22 mouse cellular contexts compared by ENCODE assay signal in genomic region chr14:31089918-31090317, GRCm38 (mm10). TPM values are rescaled to one million over a fixed set of nuclear protein-coding genes. Genes with fewer than 3 reads are reported as not detected.
DNase-seq lines count a peak whose midpoint lies in the region; ATAC-seq and TF ChIP-seq lines count a peak whose summit lies in the region.
"Had no signal": no experiment of that assay in that cellular context is flagged by ENCODE, and none has a peak within 500 bp of the region (broad histone marks: within the 10 kb centered on the region; RNA-seq: fewer than 3 reads in every experiment).

No protein-coding gene starts in this region.

- TF ChIP-seq CTCF in lung, postnatal 0 days (IDR thresholded peaks at IDR 0.05): no peak

- H3K4me1 ChIP-seq in lung, postnatal 0 days (ENCODE audit: insufficient read depth, low read depth, low read length): no peaks in the 10 kb centered on the region
- H3K4me1 ChIP-seq: embryonic facial prominence, embryonic 15.5 days; forebrain, embryonic 10.5 days; hindbrain, embryonic 15.5 days had no signal

- ATAC-seq in activated CD4-positive, CD25-positive, alpha-beta regulatory T cell, adult 4 months: peak; percentile 65
- ATAC-seq in lung, postnatal 0 days: no peak
- ATAC-seq: forebrain, embryonic 14.5 days had no signal

- 40% methylated on average over 1 of the region's 1 CpGs for whole genome bisulfite sequencing in large intestine, adult 2 months
- 64% methylated on average over 1 of the region's 1 CpGs for WGBS in lung, postnatal 0 days

- H3K9ac ChIP-seq in lung, postnatal 0 days (replicated peaks; ENCODE audit: low read depth): no peak overlapping the region
- H3K9ac ChIP-seq: embryonic facial prominence, embryonic 15.5 days; heart, embryonic 13.5 days; hindbrain, embryonic 15.5 days had no signal

- no peak overlapping the region for H3K4me2 ChIP-seq in lung, postnatal 0 days (replicated peaks; ENCODE audit: low read depth, low read length)
- H3K4me2 ChIP-seq: embryonic facial prominence, embryonic 15.5 days; heart, embryonic 13.5 days; hindbrain, embryonic 15.5 days had no signal

- no peaks in the 10 kb centered on the region for H3K27me3 ChIP-seq in lung, postnatal 0 days (replicated peaks; ENCODE audit: insufficient read depth, low read length)
- H3K27me3 ChIP-seq: CH12.LX; embryonic facial prominence, embryonic 15.5 days; heart, embryonic 13.5 days; hindbrain, embryonic 15.5 days had no signal

- H3K27ac ChIP-seq in lung, postnatal 0 days (ENCODE audit: low read length): no peak overlapping the region
- H3K27ac ChIP-seq: embryonic facial prominence, embryonic 15.5 days; forebrain, embryonic 10.5 days; heart, embryonic 13.5 days; hindbrain, embryonic 15.5 days had no signal

- DNase-seq in 3T3-L1 (ENCODE audit: low read depth, low spot score): peak; percentile 48
- peak; percentile 27 for DNase-seq in CD4-positive, CD25-positive, alpha-beta regulatory T cell, adult 2 months (ENCODE audit: low read depth, low spot score)
- peak; percentile 7 for DNase-seq in large intestine, adult 2 months (ENCODE audit: low read depth, low spot score)
- DNase-seq in embryo, embryonic 10.5 days (ENCODE audit: low spot score): no peak
- no peak for DNase-seq in lung, postnatal 0 days (ENCODE audit: low spot score)
- DNase-seq in spleen, adult 18-20 months: no peak
- DNase-seq in thymus, postnatal 4 days: no peak
- DNase-seq: adrenal gland, postnatal 25 days; cerebellum, adult 18-20 months; cerebellum, adult 9-11 months; embryo, embryonic 11 days; gastrocnemius, postnatal 36 days; heart, adult 11 months; heart, postnatal 36 days had no signal

- H3K4me3 ChIP-seq in lung, postnatal 0 days (ENCODE audit: low read depth, low read length): no peak overlapping the region
- H3K4me3 ChIP-seq: embryonic facial prominence, embryonic 15.5 days; erythroblast, embryonic 14.5 days; forebrain, embryonic 10.5 days; heart, embryonic 13.5 days; hindbrain, embryonic 15.5 days had no signal

- peaks cover 26% of the 10 kb centered on the region; the same call in 1 of the 2 replicates for H3K36me3 ChIP-seq in lung, postnatal 0 days (ENCODE audit: insufficient read depth, low read length)

- no peak for TF ChIP-seq EP300 in lung, postnatal 0 days (IDR thresholded peaks at IDR 0.05)

- H3K9me3 ChIP-seq in lung, postnatal 0 days (ENCODE audit: low read length): no peaks in the 10 kb centered on the region
- H3K9me3 ChIP-seq: embryonic facial prominence, embryonic 15.5 days; forebrain, embryonic 10.5 days; heart, embryonic 13.5 days; hindbrain, embryonic 15.5 days had no signal

RNA-seq across cellular contexts. Expression of gene Smim4, which starts 38.8 kb away (rescaled TPM):
- 100 to 1,000 TPM in 1 of 2 experiments, 10 to 100 TPM in 1; 76.4 to 122 TPM for polyA plus RNA-seq in activated CD4-positive, CD25-positive, alpha-beta regulatory T cell, adult 4 months (2017; shearing (Covaris generic))
- polyA plus RNA-seq in large intestine, adult 2 months (2012; rRNA removed): 25.4 and 30.4 TPM in 2 replicates
- 109 and 118 TPM in 2 replicates for polyA plus RNA-seq in lung, postnatal 0 days (2015; fragmentation: Nextera tagmentation; extraction: Ambion mirVana)

RNA-seq across cellular contexts. Expression of gene Nt5dc2, which starts 40.9 kb away (rescaled TPM):
- polyA plus RNA-seq in activated CD4-positive, CD25-positive, alpha-beta regulatory T cell, adult 4 months (2017; shearing (Covaris generic)): not detected
- polyA plus RNA-seq in large intestine, adult 2 months (2012; rRNA removed): 9.5 and 9.8 TPM in 2 replicates
- 148 and 162 TPM in 2 replicates for polyA plus RNA-seq in lung, postnatal 0 days (2015; fragmentation: Nextera tagmentation; extraction: Ambion mirVana)

Comparison
In these comparisons a context has a peak if more than half of its experiments do, and no peak if none do; other contexts are left out.
1. DNase-seq: peak in 3T3-L1 (single experiment), CD4-positive, CD25-positive, alpha-beta regulatory T cell, adult 2 months (single experiment) and large intestine, adult 2 months (single experiment); none in embryo, embryonic 10.5 days (single experiment), lung, postnatal 0 days (single experiment), spleen, adult 18-20 months (0 of 2) and thymus, postnatal 4 days (single experiment).
2. RNA of gene Nt5dc2, which starts 40.9 kb away (polyA plus RNA-seq): 148 to 162 TPM in lung, postnatal 0 days; 9.5 to 9.8 TPM in large intestine, adult 2 months and not detected in activated CD4-positive, CD25-positive, alpha-beta regulatory T cell, adult 4 months; every median in the first group is over 10 times any median in the second.